Mouse (Mus musculus) embryo, embryonic 10 days (tissue): Measurements from ENCODE around the gene 1500009C09Rik.

ENCODE experiments used
- DNase-seq: peaks from one replicate; pipeline ENCODE4 v3.0.0-alpha.2; 2015; ENCODE audit warnings: low spot score

1500009C09Rik gene

DNA sequence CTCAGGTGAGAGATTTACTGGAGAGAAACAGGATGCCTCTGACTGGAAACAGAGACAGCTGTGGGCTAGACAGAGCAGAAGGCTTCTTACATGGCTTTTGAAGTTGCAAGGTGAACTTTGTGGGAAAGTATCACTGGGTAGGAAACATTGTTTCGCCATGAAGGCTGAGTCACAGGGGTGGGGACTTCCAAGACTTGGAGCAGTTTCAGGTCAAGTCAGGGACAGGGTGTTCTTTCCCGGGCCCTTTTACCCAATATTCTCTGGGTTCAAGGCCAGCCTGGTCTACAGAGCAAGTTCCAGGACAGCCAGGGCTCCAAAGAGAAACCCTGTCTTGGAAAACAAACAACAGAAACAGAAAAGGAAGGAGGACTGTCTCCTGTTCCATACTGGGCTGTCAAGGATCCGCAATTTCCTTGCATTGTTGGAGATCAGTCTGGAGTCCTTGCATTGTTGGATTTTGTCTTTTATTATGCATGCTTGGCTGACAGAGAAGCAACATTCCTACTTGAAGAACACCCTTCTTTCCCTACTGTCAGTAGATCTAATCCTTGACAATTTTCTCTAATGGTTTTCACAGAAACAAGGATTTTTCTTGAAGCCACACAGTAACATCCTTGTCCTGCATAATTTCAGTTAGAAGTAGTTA, 4.9 kb upstream of the 1500009C09Rik start:
- DNase-seq = no peak

DNA sequence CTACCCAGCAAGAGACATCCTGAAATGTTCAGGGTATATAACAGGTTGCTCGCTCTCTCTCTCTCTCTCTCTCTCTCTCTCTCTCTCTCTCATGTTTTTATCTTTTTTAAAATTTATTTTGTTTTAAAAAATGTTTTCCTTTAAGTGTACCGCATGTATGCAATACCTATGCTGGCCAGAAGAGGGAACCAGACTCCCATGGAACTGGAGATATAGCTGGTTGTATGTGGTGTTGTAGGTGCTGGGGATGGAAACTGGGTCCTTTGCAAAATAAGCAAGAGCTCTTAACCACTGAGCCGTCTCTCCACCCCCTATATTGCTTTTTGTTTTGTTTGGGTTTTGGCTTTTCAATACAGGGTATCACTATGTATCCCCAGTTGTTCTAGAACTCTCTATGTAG, 618 bp upstream of the 1500009C09Rik start:
- no peak for DNase-seq

DNA sequence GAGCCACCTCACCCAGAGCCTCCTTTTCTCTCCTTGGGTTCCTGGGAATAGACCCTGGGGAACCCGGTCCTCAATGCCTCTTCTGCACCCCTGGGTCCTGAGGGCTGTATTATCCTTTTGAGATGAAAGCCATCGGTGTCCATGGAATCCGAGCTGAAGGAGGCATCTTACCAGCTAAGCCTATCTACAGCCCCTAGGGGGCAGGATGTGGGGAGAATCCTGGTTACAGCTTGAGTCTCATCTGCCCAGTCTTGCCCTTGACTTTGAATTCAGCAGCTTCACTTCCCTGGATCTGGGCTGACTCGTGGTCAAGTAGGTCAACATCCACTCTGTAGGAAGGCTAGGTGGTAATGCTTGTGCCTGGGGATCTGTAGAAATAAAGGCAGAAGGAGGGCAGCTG, 3.1 kb downstream of the 1500009C09Rik start:
- no peak for DNase-seq

DNA sequence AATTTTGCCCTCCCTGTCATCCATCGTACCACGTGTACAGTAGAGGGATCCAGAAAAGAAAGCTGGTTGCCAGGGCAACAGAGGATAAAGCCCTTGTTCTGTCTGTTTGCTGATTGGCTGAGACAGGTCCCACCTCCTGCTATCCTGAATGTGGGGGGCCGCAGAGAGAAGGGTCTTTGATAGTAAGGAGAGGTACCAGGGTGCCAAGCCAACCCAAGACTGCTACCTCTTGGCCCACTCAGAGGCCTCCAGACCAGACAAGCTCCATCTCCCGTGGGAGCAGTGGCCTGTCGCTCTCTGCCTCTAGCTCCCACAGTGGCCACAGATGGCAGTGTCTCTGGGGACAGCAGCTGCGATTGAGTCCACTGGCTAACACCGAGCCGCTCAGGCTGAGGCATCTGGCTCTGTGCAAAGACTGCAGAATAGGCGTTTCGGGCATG, 3.8 kb downstream of the 1500009C09Rik start:
- peak; percentile 48 for DNase-seq

DNA sequence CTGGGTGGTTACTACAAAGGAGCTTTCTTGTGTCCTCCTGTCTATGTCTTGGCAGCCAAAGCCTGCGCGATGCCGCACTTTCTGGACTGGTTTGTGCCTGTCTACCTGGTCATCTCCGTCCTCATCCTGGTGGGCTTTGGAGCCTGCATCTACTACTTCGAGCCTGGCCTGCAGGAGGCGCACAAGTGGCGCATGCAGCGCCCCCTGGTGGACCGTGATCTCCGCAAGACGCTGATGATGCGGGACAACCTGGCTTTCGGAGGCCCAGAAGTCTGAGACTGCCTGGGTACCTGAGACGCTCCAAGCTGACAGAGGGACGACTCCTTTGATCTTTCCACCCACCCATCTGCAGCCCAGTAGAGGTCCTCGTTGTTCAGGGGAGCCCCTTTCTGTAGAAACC, 7.3 kb downstream of the 1500009C09Rik start:
- DNase-seq = peak; percentile 85

DNA sequence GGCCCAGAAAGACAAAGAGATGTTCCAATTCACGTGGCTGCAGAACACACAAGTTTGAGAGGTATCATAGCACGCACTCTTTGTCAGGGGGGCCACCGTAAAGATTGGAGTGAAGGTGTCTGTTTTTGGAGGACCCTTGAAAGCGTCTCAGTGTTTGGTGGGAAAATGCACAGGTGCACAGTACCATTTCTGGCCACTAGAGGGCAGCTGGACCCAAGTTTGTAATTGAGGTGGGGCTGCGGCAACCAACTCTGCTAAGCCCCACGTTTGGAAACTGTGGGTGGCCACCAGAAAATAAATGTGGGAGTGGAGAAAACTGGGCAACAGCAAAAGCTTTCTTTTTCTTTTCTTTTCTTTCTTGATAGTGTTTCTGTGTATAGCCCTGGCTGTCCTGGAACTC, 14.2 kb downstream of the 1500009C09Rik start:
- peak; percentile 77 for DNase-seq

DNA sequence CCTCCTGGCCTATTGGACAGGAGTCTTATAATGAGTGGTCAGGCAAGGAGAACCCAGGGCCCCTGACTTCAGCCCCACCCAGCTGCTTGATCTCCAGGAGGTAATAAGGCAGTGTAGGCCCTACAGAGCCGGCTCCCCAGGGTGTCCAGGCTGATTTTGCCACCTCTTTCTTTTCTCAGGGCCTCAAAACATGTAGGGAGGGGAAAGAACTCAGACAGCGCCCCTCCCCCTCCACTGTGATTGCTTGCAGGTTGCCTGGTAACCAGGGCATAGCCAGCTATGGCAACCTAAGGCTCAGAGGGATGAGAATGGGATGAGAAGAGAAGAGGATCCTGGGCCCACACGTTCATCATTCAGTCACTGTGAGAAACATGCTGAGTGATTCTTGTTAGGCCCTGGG, 16.0 kb downstream of the 1500009C09Rik start:
- peak; percentile 41 for DNase-seq

DNA sequence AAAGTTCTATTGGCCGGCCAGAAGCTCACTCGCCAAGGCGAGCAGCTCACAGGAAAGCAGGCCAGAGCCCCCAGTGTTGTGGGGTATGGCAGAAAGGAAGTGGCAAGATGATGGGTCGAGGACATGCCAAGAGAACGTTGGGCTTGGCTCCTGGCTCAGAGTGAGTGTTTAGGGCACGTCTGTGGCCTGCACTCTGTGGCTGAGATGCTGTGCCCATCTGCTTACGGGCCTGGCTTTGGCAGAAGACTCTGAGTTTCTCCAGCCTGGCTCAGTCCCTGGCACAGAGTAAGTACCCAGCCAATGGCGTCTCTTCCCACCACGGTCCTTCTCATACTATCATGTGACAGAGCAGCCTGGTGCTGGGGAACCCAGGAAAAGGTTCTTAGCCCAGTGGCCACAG, 16.6 kb downstream of the 1500009C09Rik start:
- DNase-seq = no peak

DNA sequence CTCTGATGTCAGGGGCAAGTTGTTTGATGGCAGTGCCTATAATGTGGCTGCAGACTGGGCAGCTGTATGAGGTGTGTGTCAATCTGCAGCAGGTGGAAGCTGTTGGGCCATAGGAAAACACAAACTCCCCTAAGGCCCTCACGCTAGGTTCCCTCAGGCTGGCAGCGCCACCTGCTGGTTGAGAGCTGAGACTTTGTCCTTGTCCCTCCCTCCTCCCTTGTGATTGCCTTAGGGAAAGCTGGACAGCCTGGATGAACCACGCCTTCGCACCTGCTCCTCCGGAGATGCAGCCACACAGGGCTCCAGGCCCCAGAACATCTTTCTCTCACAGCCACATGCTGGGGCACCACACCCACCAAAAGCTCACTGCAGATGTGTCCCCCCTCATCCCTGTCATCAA, 19.0 kb downstream of the 1500009C09Rik start:
- DNase-seq = peak; percentile 95

DNA sequence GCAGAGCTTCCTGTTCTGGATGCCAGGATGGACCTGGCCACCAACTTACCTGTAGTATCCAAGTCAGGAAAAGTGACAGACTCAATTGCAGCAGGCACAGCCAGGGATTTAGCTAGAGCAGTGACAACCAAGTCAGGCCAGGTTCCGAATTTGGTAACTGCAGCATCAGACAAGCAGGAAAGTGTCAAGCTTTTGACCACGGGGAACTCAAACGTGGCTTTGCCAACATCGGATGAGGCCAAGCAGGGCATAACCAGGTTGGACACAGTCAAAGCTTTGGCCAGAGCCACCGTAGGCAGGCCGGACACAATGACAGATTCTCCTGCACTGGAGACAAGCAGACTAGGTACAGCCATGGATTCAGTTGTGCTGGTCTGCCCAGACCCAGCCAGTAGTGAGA, 20.1 kb downstream of the 1500009C09Rik start:
- no peak for DNase-seq

DNA sequence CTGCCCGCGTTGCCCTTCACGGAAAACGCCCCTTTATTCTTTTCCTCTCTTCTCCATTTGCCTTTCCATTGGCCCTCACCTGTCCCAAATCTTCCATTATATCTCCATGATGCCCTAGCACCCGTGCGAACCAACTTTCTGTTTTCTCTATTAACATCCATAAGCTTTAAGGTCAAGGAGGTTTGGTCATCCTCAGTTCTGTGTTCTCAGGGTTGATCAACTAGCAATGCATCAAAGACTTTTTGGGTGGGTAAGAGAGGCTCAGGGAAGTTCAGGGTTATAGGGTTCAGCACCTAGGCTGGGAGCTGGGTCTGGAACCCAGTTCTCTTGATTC, 22.4 kb downstream of the 1500009C09Rik start, which contains the start of gene Sept3:
Sept3 (plus strand) TSS at position 301 of the 334 bp plus-strand sequence.
- no peak for DNase-seq

DNA sequence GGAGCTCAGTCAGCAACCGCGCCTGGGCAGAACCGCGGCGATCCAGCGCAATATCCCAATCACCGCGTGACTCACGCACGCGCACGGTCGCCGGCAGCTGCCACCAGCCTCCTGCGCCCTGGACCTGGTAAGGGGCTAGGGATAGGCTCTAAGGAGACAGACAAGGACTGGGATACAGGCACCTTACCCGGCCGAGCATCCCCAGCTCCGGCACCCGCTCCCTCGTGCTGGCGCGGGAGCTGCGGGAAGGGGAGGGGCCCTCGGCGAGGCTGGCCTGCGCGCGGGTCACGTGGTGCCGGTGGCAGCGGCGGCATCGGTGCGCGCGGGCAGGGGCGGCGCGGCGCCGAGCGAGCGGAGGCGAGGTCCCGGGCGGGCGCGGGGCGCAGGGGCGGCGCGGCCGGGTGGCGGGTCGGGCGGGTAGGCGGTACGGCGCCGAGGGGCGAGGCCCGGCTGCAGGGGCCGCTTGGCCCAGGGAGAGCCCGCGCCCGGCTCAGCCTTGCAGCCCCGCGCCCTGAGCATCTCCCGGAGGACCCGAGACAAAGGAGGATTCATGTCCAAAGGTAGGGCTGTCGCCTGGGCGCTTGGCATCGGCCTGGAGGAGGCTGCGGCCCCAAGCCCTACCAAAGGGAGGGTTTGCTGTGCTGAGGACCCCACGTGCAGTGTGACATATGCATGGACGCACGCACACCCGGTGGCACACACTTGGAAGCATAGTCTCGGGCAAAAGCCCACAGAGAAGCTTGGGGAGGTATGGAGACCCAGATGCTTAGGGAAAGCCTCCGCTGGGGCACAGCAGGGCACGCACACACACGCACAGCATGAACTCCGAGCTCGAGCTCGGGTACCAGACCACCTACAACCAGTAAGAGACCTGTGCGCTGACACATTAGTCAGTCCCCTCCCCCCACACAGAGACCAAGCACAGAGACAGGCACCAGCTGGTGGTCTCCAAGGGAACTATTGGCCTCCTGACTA, 23.0 kb downstream of the 1500009C09Rik start:
- DNase-seq = peak; percentile 82

DNA sequence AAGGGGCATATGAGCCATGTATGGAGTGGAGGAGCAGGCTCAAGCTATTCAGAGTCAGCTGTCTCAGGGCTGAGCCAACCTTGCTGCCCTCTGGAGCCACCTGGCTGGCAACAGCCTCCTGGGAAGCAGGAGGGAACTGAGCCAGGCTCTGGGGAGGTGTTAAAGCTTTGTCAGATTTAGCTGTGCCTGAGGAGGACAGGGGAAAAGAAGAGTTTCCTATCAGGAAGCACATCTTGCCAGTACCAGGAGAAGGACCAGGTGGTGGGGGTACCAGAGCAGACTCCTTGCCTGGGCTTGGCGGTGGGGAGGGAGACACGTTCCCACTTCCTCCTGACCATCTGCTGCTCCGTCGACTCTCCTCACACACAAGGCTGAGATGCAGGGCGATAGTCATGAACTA, 25.4 kb downstream of the 1500009C09Rik start:
- no peak for DNase-seq

DNA sequence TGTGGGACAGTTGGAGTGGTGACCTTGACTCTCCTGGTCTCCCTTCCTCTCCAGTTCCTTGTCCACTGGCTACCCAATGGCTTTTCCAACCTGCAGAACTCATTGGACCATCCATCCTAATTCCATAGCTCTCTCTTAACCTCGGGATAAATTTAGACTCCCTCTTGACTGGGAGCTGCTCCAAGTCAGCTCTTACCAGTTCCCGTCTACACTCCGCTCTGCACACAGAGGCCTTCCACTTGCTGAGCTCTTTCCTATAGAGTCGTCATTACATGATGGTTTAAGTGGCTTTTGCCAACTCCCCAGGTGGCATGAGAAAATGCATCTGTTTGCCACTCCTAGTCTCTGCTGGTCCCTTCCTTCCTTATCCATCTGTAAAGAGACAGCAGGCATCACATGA, 28.4 kb downstream of the 1500009C09Rik start:
- DNase-seq = no peak

DNA sequence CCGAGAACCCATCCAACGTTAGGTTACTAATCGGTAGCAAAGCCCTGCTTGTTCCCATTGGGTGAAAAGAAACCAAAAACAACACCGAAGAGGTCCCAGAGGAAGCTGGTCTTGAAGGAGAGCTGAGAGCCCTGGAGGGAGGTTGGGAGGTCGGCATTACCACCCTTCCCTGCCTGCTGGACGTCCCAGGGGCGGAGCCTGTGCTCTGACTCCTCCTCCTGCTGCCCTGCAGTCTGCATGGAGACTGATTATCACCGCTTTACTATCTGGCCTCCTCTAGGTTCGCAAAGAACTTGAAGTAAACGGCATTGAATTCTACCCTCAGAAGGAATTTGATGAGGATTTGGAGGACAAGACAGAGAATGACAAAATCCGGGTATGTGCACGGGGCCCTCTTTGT, 34.0 kb downstream of the 1500009C09Rik start:
- no peak for DNase-seq

DNA sequence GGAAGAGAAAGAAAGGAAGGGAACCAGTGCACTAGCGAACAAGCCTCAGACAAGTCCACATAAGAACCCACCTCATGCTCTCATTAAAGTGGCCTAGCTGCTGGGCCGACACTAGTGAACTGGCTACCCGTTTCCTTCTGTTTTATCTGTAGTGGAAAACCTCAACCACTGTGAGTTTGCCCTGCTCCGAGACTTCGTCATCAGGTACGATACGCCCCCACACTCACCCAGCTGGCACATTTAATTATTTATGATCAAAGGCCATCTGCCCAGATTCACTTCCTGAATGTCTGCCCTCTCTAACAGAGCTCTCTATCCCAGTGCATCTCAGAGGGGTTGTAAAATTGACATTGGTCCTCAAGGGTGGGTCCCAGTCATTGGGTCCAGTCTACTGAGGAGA, 38.1 kb downstream of the 1500009C09Rik start:
- DNase-seq = no peak

DNA sequence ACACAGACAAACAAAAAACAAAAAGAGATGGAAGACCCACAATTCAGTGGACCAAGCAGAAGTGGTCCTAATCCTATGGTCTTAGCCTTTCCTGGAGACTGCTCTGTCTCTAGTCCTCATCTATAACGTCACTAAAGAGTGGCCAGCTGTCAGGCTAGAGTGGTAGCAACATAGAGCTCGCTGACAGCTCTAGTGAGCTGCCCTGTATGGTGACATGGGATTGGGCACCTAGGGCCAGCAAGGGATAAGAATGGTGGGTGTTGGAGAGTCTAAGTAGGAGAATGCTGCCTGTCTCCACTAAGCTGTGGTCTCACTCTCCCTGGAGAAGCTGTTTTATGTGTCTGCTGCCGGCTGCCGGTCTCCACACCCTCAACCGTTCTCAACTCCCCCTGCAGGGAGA, 40.7 kb downstream of the 1500009C09Rik start:
- no peak for DNase-seq

DNA sequence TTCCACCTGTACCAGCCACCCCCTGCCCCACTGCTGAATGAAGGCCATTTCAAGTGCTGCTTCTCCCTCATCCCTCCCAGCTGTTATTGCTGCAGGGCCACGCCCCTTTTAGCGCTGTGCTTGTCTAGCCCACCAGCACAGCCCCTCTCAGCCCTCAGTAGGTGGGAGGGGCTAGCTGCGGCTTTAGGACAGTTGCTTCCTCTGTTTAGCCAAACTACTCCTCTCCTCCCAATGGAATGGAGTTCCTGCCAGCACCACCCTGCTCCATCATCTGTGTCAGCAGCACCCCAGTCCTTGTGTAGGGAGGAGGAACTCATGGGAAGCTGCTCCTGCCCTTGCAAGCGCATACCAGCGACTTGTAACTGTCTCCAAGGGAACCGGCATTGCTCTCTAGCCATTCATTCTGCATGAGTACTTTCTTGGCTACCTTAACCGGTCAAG, 41.1 kb downstream of the 1500009C09Rik start:
- peak; percentile 85 for DNase-seq

DNA sequence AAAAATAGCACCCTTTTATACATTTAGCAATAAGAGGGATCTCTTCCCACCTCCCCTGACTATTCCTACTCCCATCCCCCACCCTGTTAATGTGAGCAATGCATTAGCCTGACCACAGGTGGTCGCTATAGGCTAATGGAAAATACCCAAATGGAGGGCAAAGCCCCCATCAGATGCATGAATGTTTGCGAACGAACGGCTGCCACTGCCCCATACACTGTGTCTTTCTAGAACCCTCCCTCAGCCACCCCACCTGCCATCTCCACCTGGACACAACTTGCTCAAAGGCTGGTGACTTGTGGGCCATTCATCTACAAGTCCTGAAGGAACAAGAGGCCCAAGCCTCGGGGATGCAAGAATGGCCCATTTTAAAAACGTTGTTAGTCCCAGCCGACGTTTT, 41.9 kb downstream of the 1500009C09Rik start:
- peak; percentile 53 for DNase-seq

DNA sequence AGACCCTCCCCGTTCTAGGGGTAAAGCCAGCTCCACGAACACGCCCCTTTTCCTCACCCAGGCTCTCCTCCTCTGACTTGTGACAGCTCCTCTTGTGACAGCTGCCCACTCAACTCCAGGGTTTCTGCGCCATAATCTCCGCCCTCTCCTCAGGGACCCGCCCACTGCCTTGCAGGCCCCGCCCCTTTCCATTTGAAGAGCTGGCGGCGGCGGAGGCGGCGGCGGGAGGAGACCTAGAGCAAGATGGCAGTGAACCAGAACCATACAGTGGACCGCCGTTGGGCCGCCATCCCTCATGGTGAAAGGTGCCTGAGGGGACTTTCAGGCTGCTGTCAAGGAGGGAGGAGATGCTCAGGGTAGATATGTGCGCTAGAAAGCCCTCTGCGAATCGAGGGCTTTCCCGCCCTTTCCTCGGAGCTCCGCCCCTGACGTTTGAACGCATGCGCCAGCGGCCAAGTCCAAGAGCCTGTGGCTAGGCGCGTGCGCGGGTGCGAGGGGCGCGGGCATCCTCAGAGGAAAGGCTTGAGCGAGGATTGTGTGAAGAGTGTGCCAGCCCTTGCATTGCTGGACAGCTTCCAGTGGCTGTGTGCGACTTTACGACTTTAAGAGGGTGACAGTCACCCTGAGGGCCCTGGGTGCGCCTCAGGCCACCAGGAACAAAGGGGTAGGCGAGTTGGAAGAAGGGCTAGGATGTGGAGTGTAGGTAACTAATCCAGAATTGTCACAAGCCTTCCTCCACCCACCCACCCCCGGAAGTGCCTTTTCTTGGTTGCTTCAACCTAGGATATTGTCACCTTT, 46.8 kb downstream of the 1500009C09Rik start, which contains the start of gene Wbp2nl:
Wbp2nl (plus strand) TSS at position 191 of the 798 bp plus-strand sequence.
- DNase-seq = no peak

DNA sequence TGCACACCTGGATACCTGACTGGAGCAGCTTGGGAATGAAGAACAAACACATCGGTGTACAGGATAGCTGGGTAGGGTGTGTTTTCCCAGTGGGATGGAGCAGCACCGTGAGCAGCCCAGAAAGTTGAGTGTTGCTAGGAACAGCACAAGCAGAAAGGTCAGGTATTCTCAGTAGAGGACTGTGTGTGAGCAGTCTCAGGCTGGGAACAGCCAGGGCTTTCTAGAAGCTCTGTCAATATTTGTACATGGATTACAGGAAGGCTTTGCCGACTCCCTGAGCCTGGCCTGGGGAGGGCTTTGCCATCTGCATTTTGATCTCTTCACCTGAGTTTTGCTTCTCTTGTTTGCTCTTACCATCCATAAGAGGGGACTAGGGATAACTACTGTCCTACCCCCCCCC, 54.9 kb downstream of the 1500009C09Rik start:
- DNase-seq = no peak

DNA sequence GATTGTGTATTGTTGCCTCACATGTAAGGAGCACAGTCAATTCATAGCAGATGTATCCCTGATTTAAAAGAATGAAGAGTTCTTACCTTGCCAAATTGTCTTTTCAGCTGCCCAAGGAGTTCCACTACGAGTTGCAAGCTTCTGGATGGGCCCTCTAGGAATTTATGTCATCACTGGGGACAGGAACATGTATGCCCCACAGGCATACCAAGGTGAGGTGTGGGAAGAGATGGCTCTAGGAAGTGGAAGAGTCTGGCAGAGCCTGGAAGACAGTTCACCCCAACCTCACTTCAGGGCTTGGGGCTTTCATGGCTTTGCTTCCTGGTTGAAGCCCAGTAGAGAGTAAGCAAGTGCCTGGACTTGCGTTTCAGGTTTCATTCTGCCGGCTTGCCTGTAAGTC, 56.2 kb downstream of the 1500009C09Rik start:
- DNase-seq = no peak
